In the genomic region with DNA sequence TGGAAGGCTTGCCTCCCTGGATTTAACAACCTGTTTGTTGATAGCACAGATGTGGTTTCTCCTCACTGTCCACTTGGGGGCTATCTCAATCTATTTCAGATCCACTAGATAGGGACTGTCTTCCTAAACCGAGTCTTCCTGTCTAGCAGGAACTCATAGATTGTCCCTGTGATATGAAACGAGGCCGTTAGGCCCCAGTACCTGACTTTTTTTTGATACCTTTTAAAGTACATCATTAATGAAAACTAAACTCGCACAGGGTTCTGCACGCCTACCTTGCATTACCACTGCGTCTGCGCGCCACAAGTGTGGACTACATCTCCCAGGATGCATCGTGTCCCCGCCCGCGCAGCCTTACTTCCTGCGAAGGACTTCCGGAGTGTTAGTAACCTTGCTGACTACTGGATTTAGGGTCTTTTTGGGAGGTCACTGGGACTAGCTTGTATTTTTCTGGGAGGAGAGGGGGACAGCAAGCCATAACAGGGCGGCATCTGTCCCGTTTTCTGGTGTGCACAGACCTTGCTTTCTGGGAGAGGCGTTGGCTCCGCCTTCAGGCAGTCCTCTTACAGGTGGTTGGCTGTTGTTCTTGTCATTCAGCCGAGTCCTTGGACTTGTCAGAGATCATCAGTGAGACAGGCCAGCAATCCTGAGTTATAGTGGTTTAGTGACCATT, we compare ENCODE assay signal across 8 mouse cellular contexts. TPM values are rescaled to one million over a fixed set of nuclear protein-coding genes. Genes with fewer than 3 reads are reported as not detected.
DNase-seq lines count a peak whose midpoint lies in the region; ATAC-seq and TF ChIP-seq lines count a peak whose summit lies in the region.

No protein-coding gene starts in this region.

- H3K4me1 ChIP-seq in cortical plate, adult 2 months (ENCODE audit: control insufficient read depth, insufficient read depth, low read length) = no peaks in the 10 kb centered on the region

- H3K27ac ChIP-seq in cortical plate, adult 2 months (ENCODE audit: insufficient read depth, low read length) = peak overlapping the region; percentile 84

- ATAC-seq in activated CD4-positive, CD25-positive, alpha-beta regulatory T cell, adult 4 months = peak; percentile 99
- peak; percentile 98 for ATAC-seq in megakaryocyte progenitor cell, adult 5-6 weeks (replicated peaks; ENCODE audit: poor library complexity)

- H3K4me3 ChIP-seq in cortical plate, adult 2 months (ENCODE audit: insufficient read depth, low read length) = peak overlapping the region; percentile 51

- TF ChIP-seq POLR2A in cortical plate, adult 2 months (IDR thresholded peaks at IDR 0.05; ENCODE audit: extremely low read depth, insufficient read depth, low read length) = no peak

- peak; percentile 86 for DNase-seq in gastrocnemius, postnatal 10 days
- DNase-seq in induced T-regulatory cell, adult 2 months (ENCODE audit: low read depth) = peak; percentile 98
- peak; percentile 86 to 96 for DNase-seq in left cerebral cortex, adult 9 months (ENCODE audit: low spot score in 2 of 2)
- peak; percentile 93 for DNase-seq in right cerebral cortex, postnatal 14 days
- peak; percentile 91 to 92 for DNase-seq in urinary bladder, postnatal 36 days (ENCODE audit: low spot score in 2 of 2)

- TF ChIP-seq CTCF in cortical plate, adult 2 months (IDR thresholded peaks at IDR 0.05; ENCODE audit: extremely low read depth, insufficient read depth, low read length) = peak; percentile 57; the same call in 1 of the 2 replicates

RNA-seq across cellular contexts. Expression of gene Irf2, which starts 52.7 kb away (rescaled TPM):
- polyA plus RNA-seq in activated CD4-positive, CD25-positive, alpha-beta regulatory T cell, adult 4 months (2017; shearing (Covaris generic)) = 100 to 1,000 TPM; 185 to 208 TPM
- polyA plus RNA-seq in cortical plate, adult 2 months (2012; rRNA removed) = 27.1 and 30.4 TPM in 2 replicates
- 10 to 100 TPM; 25.2 to 44.4 TPM for total RNA-seq in gastrocnemius, postnatal 10 days (2021)
- total RNA-seq in megakaryocyte progenitor cell, adult 5-6 weeks (2015) = 56.6 and 58.9 TPM in 2 replicates
- total RNA-seq in megakaryocyte progenitor cell, adult 5-6 weeks (2017) = 11.9 and 28.5 TPM in 2 replicates

Comparison
In these comparisons a context has a peak if more than half of its experiments do, and no peak if none do; other contexts are left out.
1. Peak in every context shown above with its lines: DNase-seq, ATAC-seq, H3K4me3 ChIP-seq and H3K27ac ChIP-seq.